Mouse (Mus musculus) kidney, embryonic 14.5 days (tissue): ENCODE data around the gene Lingo1. TPM values are rescaled to one million over a fixed set of nuclear protein-coding genes. Genes with fewer than 3 reads are reported as not detected.

ENCODE experiments used
- ATAC-seq: fragments of 200-750 bp; cut with Nextera tagmentation; 2 replicates; pipeline ENCODE4 v1.8.0; 2017; ENCODE audit warnings: moderate number of reproducible peaks, mild to moderate bottlenecking, moderate TSS enrichment, moderate library complexity; ENCODE audit not compliant: low FRiP score, low TSS enrichment
- H3K27ac ChIP-seq: fragments of 300-500 bp; sonication (generic); 2 replicates; pipeline ENCODE4 v1.5.1; 2014; ENCODE audit warnings: low read depth, mild to moderate bottlenecking, low read length, moderate library complexity, mixed read lengths
- H3K27me3 ChIP-seq: fragments of 300-500 bp; sonication (generic); 2 replicates; pipeline ENCODE4 v1.6.1; 2014; ENCODE audit warnings: mild to moderate bottlenecking, low read length; ENCODE audit not compliant: control insufficient read depth, insufficient read depth
- H3K36me3 ChIP-seq: fragments of 300-500 bp; sonication (generic); 2 replicates; pipeline ENCODE4 v1.6.1; 2014; ENCODE audit warnings: low read length, mixed read lengths; ENCODE audit not compliant: control insufficient read depth, insufficient read depth
- H3K4me1 ChIP-seq: fragments of 300-500 bp; sonication (generic); 2 replicates; pipeline ENCODE4 v1.6.1; 2014; ENCODE audit warnings: low read length, mixed read lengths; ENCODE audit not compliant: control insufficient read depth, insufficient read depth
- H3K4me2 ChIP-seq: fragments of 300-500 bp; sonication (generic); replicated peaks from 2 replicates; pipeline ENCODE4 v1.6.1; 2014; ENCODE audit warnings: low read depth, mild to moderate bottlenecking, low read length
- H3K4me3 ChIP-seq: fragments of 300-500 bp; sonication (generic); 2 replicates; pipeline ENCODE4 v1.5.1; 2014; ENCODE audit warnings: mild to moderate bottlenecking, low read length
- H3K9ac ChIP-seq: fragments of 300-500 bp; sonication (generic); 2 replicates; pipeline ENCODE4 v1.6.1; 2014; ENCODE audit warnings: low read depth, mild to moderate bottlenecking, low read length, moderate library complexity
- H3K9me3 ChIP-seq: fragments of 300-500 bp; sonication (generic); 2 replicates; pipeline ENCODE4 v1.6.1; 2016; ENCODE audit warnings: low read length; ENCODE audit not compliant: control insufficient read depth
- WGBS: fragments of 180-500 bp; shearing (Covaris S2); extraction: QIAGEN DNeasy Blood & Tissue Kit; methylation state at CpG from one replicate; pipeline ENCODE4 v1.1.7; 2014; 5-methylcytosine and 5-hydroxymethylcytosine counted together
- polyA plus RNA-seq: library from polyadenylated mRNA; unstranded; fragments of >200 nt; fragmentation: Nextera tagmentation; extraction: Ambion mirVana; gene quantifications from 2 replicates; pipeline ENCODE4 v1.2.1, GENCODE M21; 2014

Lingo1 gene
- polyA plus RNA-seq, 1 experiment from 2014 or later, result 4.6 TPM

GRCm38 (mm10) chr9:56718984-56719383 lies 77.3 kb downstream of the Lingo1 start:
- no peaks in the 10 kb centered on the region for H3K4me1 ChIP-seq
- H3K9ac ChIP-seq, result no peak overlapping the region
- no peaks in the 10 kb centered on the region for H3K9me3 ChIP-seq
- no peak overlapping the region for H3K27ac ChIP-seq
- no peak overlapping the region for H3K4me3 ChIP-seq
- no peaks in the 10 kb centered on the region for H3K27me3 ChIP-seq
- WGBS, result 73% methylated on average over 3 of the region's 3 CpGs
- H3K36me3 ChIP-seq, result no peaks in the 10 kb centered on the region
- no peak overlapping the region for H3K4me2 ChIP-seq
- ATAC-seq, result no peak

- WGBS, result 91% methylated on average over 3 of the region's 3 CpGs
- no peak for ATAC-seq
- Histone ChIP-seq H3K27ac (no peak overlapping the region), H3K9ac (no peak overlapping the region), H3K4me3 (no peak overlapping the region), H3K9me3 (no peaks in the 10 kb centered on the region), H3K27me3 (no peaks in the 10 kb centered on the region), H3K36me3 (no peaks in the 10 kb centered on the region), H3K4me2 (no peak overlapping the region), H3K4me1 (no peaks in the 10 kb centered on the region)
Observed at GRCm38 (mm10) chr9:56716565-56716964, 79.7 kb downstream of the Lingo1 start.

- Histone ChIP-seq H3K4me3 (no peak overlapping the region), H3K4me1 (no peaks in the 10 kb centered on the region), H3K27ac (no peak overlapping the region), H3K9ac (no peak overlapping the region), H3K4me2 (no peak overlapping the region), H3K9me3 (no peaks in the 10 kb centered on the region), H3K36me3 (no peaks in the 10 kb centered on the region), H3K27me3 (no peaks in the 10 kb centered on the region)
- no peak for ATAC-seq
- 77% methylated on average over 3 of the region's 3 CpGs for WGBS
Observed at GRCm38 (mm10) chr9:56716066-56716465, 80.2 kb downstream of the Lingo1 start.

- H3K4me1 ChIP-seq, result no peaks in the 10 kb centered on the region
- H3K4me3 ChIP-seq, result no peak overlapping the region
- H3K9me3 ChIP-seq, result no peaks in the 10 kb centered on the region
- no peaks in the 10 kb centered on the region for H3K36me3 ChIP-seq
- 88% methylated on average over 1 of the region's 1 CpGs for WGBS
- no peak for ATAC-seq
- H3K4me2 ChIP-seq, result no peak overlapping the region
- H3K9ac ChIP-seq, result no peak overlapping the region
- H3K27me3 ChIP-seq, result no peaks in the 10 kb centered on the region
- H3K27ac ChIP-seq, result no peak overlapping the region
Observed at GRCm38 (mm10) chr9:56714391-56714790, 81.9 kb downstream of the Lingo1 start.

- no peaks in the 10 kb centered on the region for H3K9me3 ChIP-seq
- no peak for ATAC-seq
- WGBS, result 71% methylated on average over 14 of the region's 14 CpGs
- H3K36me3 ChIP-seq, result no peaks in the 10 kb centered on the region
- H3K27me3 ChIP-seq, result no peaks in the 10 kb centered on the region
- H3K9ac ChIP-seq, result no peak overlapping the region
- H3K4me3 ChIP-seq, result no peak overlapping the region
- no peak overlapping the region for H3K4me2 ChIP-seq
- no peak overlapping the region for H3K27ac ChIP-seq
- no peaks in the 10 kb centered on the region for H3K4me1 ChIP-seq
Observed at GRCm38 (mm10) chr9:56712667-56713369, 83.5 kb downstream of the Lingo1 start.

GRCm38 (mm10) chr9:56710958-56711357 lies 85.3 kb downstream of the Lingo1 start:
- Histone ChIP-seq H3K27ac (no peak overlapping the region), H3K9me3 (no peaks in the 10 kb centered on the region), H3K9ac (no peak overlapping the region), H3K4me2 (no peak overlapping the region), H3K4me3 (no peak overlapping the region), H3K4me1 (peaks cover 6% of the 10 kb centered on the region; the same call in 1 of the 2 replicates), H3K27me3 (no peaks in the 10 kb centered on the region), H3K36me3 (no peaks in the 10 kb centered on the region)
- WGBS, result 67% methylated on average over 6 of the region's 6 CpGs
- no peak for ATAC-seq

GRCm38 (mm10) chr9:56706482-56707085 lies 89.7 kb downstream of the Lingo1 start:
- H3K36me3 ChIP-seq, result no peaks in the 10 kb centered on the region
- no peak overlapping the region for H3K27ac ChIP-seq
- H3K9ac ChIP-seq, result no peak overlapping the region
- H3K4me2 ChIP-seq, result 0 out of 2 replicates have a peak overlapping the region, but pooled peaks have one; percentile 11
- no peak overlapping the region for H3K4me3 ChIP-seq
- 20% methylated on average over 15 of the region's 15 CpGs for WGBS
- H3K27me3 ChIP-seq, result no peaks in the 10 kb centered on the region
- 0 out of 2 replicates have a peak, but pooled peaks have one; percentile 43 for ATAC-seq
- H3K4me1 ChIP-seq, result peaks cover 6% of the 10 kb centered on the region; the same call in 1 of the 2 replicates
- H3K9me3 ChIP-seq, result no peaks in the 10 kb centered on the region

- Histone ChIP-seq H3K4me2 (no peak overlapping the region), H3K9me3 (peaks cover 3% of the 10 kb centered on the region; the same call in 1 of the 2 replicates), H3K4me1 (peaks cover 3% of the 10 kb centered on the region; the same call in 1 of the 2 replicates), H3K36me3 (no peaks in the 10 kb centered on the region), H3K27ac (no peak overlapping the region), H3K4me3 (no peak overlapping the region), H3K27me3 (no peaks in the 10 kb centered on the region), H3K9ac (no peak overlapping the region)
- WGBS, result 71% methylated on average over 3 of the region's 3 CpGs
- ATAC-seq, result no peak
Observed at GRCm38 (mm10) chr9:56701394-56701793, 94.9 kb downstream of the Lingo1 start.

GRCm38 (mm10) chr9:56700866-56701265 lies 95.4 kb downstream of the Lingo1 start:
- ATAC-seq, result no peak
- Histone ChIP-seq H3K9ac (no peak overlapping the region), H3K9me3 (peaks cover 3% of the 10 kb centered on the region; the same call in 1 of the 2 replicates), H3K27me3 (no peaks in the 10 kb centered on the region), H3K27ac (no peak overlapping the region), H3K4me3 (no peak overlapping the region), H3K4me1 (no peaks in the 10 kb centered on the region), H3K4me2 (no peak overlapping the region), H3K36me3 (no peaks in the 10 kb centered on the region)
- WGBS, result 56% methylated on average over 8 of the region's 8 CpGs
